Mouse (Mus musculus) embryonic stem cell, embryonic (primary cell): ENCODE measurements at regions not wholly inside any gene's neighbourhood (a gene's known extent, or its start where the extent isn't known, plus 50 kb on each side); places are given as distances from the start of the nearest gene placed in this dataset.

ENCODE experiments used
- CTCF ChIA-PET, 4 experiments: fragments of 300-600 bp in 2 of 4; fragments of 350-600 bp in 2 of 4; sonication (Branson Sonifier 250); formaldehyde crosslinking; loops; one replicate each; lab custom pipeline; 2022; ENCODE audit warnings: inconsistent platforms in 2 of 4; lab: Charles Lee
- POLR2A ChIA-PET, 4 experiments: fragments of 300-600 bp in 2 of 4; fragments of 350-600 bp in 2 of 4; sonication (Branson Sonifier 250); formaldehyde crosslinking; loops; one replicate each; lab custom pipeline; 2022; ENCODE audit warnings: antibody characterized with exemption in 4 of 4, inconsistent platforms in 1 of 4; lab: Charles Lee

GRCm38 (mm10) chr13:92911660-92912284 is 67.2 kb downstream of the Mtx3 start:
- ChIA-PET CTCF (no interaction called here), POLR2A (no interaction called here)

- CTCF ChIA-PET, result no interaction called here
- POLR2A ChIA-PET, result no interaction called here
These were observed 68.1 kb downstream of the Mtx3 start for GRCm38 (mm10) chr13:92912661-92913060.

- POLR2A ChIA-PET, result no interaction called here
- CTCF ChIA-PET, result no interaction called here
These were observed 70.1 kb downstream of the Mtx3 start for GRCm38 (mm10) chr13:92914631-92915030.

- ChIA-PET CTCF (no interaction called here), POLR2A (interaction anchor here in 1 of 4 experiments (1.2 kb wide), 1 partner anchor 16 kb away, joined by 3 read pairs; no protein-coding TSS in a partner anchor)
These were observed 70.8 kb downstream of the Mtx3 start for GRCm38 (mm10) chr13:92915221-92915839.

GRCm38 (mm10) chr13:92915948-92916710 is 71.6 kb downstream of the Mtx3 start:
- ChIA-PET POLR2A (interaction anchor here in 1 of 4 experiments (1.2 kb wide), 1 partner anchor 15 kb away, joined by 3 read pairs; no protein-coding TSS in a partner anchor), CTCF (interaction anchor here in 1 of 4 experiments (0.5 kb wide), 1 partner anchor 893 kb away, joined by 3 read pairs; no protein-coding TSS in a partner anchor)

- CTCF ChIA-PET, result no interaction called here
- POLR2A ChIA-PET, result no interaction called here
These were observed 75.3 kb downstream of the Mtx3 start for GRCm38 (mm10) chr13:92919882-92920281.

GRCm38 (mm10) chr13:92921936-92922335 is 77.4 kb downstream of the Mtx3 start:
- POLR2A ChIA-PET, result no interaction called here

DNA sequence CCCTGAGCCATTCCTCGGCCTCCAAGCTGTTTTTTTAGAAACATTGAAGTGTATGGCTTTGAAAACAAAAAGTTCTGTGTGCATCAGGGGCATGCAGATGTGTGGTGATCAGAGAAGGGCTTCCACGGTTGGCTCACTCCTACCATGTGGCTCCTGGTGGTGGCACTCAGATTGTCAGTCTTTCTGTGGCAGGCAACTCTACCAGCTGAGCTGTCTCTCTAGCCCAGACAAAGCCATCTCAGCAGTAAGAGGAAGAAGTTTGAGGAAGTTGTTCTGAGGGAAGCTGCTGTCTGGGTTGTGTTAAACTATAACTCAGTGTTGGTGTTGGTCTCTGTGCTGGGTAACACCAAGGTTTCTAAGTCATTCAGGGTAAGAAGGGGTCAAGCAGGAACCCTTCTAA is 78.9 kb downstream of the Mtx3 start:
- CTCF ChIA-PET, result no interaction called here
- POLR2A ChIA-PET, result no interaction called here

More at GRCm38 (mm10) chr13:92921936-92922335, 77.4 kb downstream of the Mtx3 start:
- CTCF ChIA-PET, result no interaction called here

GRCm38 (mm10) chr13:92924021-92924420 is 79.5 kb downstream of the Mtx3 start:
- POLR2A ChIA-PET, result no interaction called here
- CTCF ChIA-PET, result no interaction called here

DNA sequence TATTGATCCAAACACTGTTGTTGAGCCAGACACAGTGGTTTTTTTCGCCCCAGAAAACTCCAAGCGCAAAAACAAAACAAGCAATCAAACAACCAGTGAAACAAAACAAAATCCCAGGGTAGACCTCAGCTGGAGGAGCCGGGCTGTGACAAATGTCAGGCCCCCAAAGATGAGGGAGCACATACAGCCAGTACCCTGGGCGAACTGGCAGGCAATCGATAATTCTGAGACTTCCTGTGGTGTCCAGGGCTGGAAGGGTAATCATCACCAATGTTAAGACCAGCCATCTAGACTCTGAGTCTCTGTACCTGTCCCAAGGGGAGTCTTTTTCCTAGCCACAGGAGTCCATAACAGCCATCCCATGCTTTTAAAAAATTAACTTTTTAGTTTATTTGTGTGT is 80.6 kb downstream of the Mtx3 start:
- POLR2A ChIA-PET, result interaction anchor here in 1 of 4 experiments (0.7 kb wide), 1 partner anchor 159 kb away, joined by 4 read pairs; no protein-coding TSS in a partner anchor
- CTCF ChIA-PET, result no interaction called here

GRCm38 (mm10) chr13:92928551-92928950 is 84.0 kb downstream of the Mtx3 start:
- CTCF ChIA-PET, result no interaction called here
- POLR2A ChIA-PET, result no interaction called here

GRCm38 (mm10) chr13:92931696-92932095 is 87.1 kb downstream of the Mtx3 start:
- ChIA-PET POLR2A (no interaction called here), CTCF (no interaction called here)

- CTCF ChIA-PET, result no interaction called here
- POLR2A ChIA-PET, result interaction anchor here in 1 of 4 experiments (0.6 kb wide), 1 partner anchor 132 kb away, joined by 4 read pairs; no protein-coding TSS in a partner anchor
These were observed 94.5 kb downstream of the Mtx3 start for GRCm38 (mm10) chr13:92939032-92939431.

GRCm38 (mm10) chr13:92940610-92941009 is 96.0 kb downstream of the Mtx3 start:
- ChIA-PET CTCF (no interaction called here), POLR2A (no interaction called here)

GRCm38 (mm10) chr13:92948560-92948959 is 104.0 kb downstream of the Mtx3 start:
- POLR2A ChIA-PET, result no interaction called here
- CTCF ChIA-PET, result no interaction called here

DNA sequence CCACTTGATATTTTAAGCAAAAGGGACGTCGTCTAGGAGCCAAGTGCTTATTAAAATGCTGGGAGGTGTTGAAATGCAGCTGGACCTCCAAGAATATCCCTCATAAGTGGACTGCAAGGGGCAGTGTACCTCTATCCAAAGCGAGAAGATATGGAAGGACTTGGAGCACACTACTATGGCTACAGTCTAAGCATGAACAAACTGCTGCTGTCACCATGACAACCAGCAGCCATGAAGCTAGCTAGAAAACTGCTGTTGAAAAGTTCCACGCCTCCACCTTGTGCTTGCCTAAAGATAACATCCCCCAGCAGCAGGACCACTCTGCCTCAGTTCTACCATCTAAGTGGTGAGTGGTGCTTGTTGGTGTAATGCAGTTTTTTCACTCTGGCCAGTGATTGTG is 115.5 kb downstream of the Mtx3 start:
- ChIA-PET POLR2A (interaction anchor here in 1 of 4 experiments (0.5 kb wide), 1 partner anchor 29 kb away, joined by 4 read pairs; no protein-coding TSS in a partner anchor), CTCF (no interaction called here)

DNA sequence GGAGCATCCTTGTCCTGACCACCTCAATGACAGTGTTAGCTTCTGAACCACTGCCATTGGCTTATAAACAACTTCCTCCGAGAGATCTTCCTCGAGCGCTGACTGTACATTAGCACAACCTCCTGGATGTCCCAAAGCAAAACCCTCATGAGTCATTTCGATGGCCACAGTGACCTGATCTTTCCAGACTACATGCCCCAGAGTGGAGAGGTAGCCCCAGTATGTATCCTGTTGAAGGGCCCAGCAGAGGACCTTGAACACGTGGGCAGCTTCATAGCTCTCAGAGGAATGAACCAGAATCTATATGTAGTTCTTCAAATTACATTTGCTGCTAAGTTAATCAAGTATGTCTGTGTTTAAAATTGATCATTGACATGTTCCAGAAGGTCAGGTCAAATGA is 118.1 kb downstream of the Mtx3 start:
- ChIA-PET CTCF (no interaction called here), POLR2A (no interaction called here)

DNA sequence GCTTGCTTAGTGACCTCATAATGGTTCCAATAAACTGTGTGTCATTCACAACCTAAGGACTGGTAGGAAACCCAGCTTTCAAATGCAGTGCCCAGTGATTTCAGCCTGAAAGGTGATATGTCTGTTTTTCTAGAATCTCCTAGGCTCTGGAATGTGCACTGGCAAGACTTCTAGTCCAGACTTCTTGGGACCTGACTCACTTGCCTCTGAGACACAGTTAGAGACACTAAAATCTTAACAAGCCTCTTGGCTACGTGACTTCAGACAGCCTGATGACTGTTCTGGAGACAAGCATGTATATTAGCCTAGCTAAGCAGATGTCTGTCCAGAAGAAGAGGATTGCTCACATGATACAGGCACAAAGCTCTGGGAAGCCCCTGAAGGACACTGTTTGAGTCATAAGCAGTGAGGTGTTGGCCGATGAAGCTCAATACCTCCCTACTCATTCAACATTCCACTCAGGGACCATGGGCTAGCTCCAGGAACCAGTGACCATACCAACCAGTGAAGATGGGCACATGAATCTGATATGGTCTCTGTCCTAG is 118.9 kb downstream of the Mtx3 start:
- ChIA-PET POLR2A (no interaction called here), CTCF (no interaction called here)

DNA sequence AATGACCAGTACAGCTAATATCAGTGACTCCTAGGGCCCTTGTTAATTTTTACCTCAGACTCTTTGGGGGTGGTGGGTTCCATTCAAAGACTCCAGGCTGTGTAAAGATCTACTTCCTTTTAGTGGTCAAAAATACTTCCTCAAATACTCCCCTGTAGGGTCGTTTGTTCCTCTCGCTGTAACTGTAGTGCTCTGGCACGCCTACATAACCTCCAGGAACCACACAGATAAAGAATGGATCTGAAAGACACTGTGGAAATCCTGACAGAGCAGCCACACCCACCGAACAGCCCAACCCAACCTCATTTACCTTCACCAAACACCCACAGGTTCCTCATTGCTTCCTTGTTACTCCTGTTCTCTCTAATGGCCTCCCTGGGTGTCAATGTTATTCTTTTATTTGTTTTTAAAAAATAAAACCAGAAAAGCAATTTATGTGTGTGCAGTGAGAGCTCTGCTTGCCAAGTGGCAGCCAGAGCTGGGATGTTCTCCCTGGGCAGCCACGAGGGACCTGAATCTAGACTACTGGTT is 119.7 kb downstream of the Mtx3 start:
- ChIA-PET POLR2A (no interaction called here), CTCF (no interaction called here)
